Mouse (Mus musculus) embryonic facial prominence, embryonic 10.5 days (tissue): Measurements from ENCODE around the gene Akirin2. TPM values are rescaled to one million over a fixed set of nuclear protein-coding genes. Genes with fewer than 3 reads are reported as not detected.
A peak's percentile ranks its signal among the peaks of the same experiment; 100 is the strongest.

Experiments used
- DNase-seq: peaks from one replicate; pipeline ENCODE4 v3.0.0-alpha.2; 2017; ENCODE audit warnings: low spot score
- H3K27ac ChIP-seq: fragments of 300-500 bp; sonication (generic); replicated peaks from 2 replicates; pipeline ENCODE4 v1.5.1; 2016; ENCODE audit warnings: mild to moderate bottlenecking
- H3K27me3 ChIP-seq: fragments of 300-500 bp; sonication (generic); replicated peaks from 2 replicates; pipeline ENCODE4 v1.6.1; 2016; ENCODE audit warnings: low read depth, mild to moderate bottlenecking; ENCODE audit not compliant: poor library complexity, severe bottlenecking
- H3K36me3 ChIP-seq: fragments of 300-500 bp; sonication (generic); replicated peaks from 2 replicates; pipeline ENCODE4 v1.6.1; 2016; ENCODE audit warnings: mild to moderate bottlenecking, moderate library complexity
- H3K4me1 ChIP-seq: fragments of 300-500 bp; sonication (generic); 2 replicates; pipeline ENCODE4 v1.6.1; 2016
- H3K4me3 ChIP-seq: fragments of 300-500 bp; sonication (generic); 2 replicates; pipeline ENCODE4 v1.5.1; 2016; ENCODE audit warnings: mild to moderate bottlenecking, moderate library complexity
- H3K9me3 ChIP-seq: fragments of 300-500 bp; sonication (generic); 2 replicates; pipeline ENCODE4 v1.6.1; 2016; ENCODE audit warnings: mild to moderate bottlenecking
- WGBS: fragments of 180-500 bp; shearing (Covaris S2); methylation state at CpG from one replicate; pipeline ENCODE4 v1.1.7; 2016; 5-methylcytosine and 5-hydroxymethylcytosine counted together
- polyA plus RNA-seq: library from polyadenylated mRNA; unstranded; fragments of >200 nt; fragmentation: Nextera tagmentation; extraction: Ambion mirVana; gene quantifications from 2 replicates; pipeline ENCODE4 v1.2.1, GENCODE M21; 2016

The Akirin2 gene
- 64.8 and 66.8 TPM in 2 replicates for polyA plus RNA-seq

GRCm38 (mm10) chr4:34550748-34551097 lies at the start of gene Akirin2:
Gene Akirin2 (plus strand): TSS chr4:34550937.
- peaks cover 28% of the 10 kb centered on the region for H3K4me1 ChIP-seq
- H3K27ac ChIP-seq: peak within 1 kb of the TSS; percentile 98
- H3K27me3 ChIP-seq: no peaks in the 10 kb centered on the region
- WGBS: under 1% methylated on average over 53 of the region's 53 CpGs
- peak within 1 kb of the TSS; percentile 83 for H3K4me3 ChIP-seq
- H3K36me3 ChIP-seq: peaks cover 9% of the 10 kb centered on the region
- DNase-seq: no peak
- no peaks in the 10 kb centered on the region for H3K9me3 ChIP-seq

GRCm38 (mm10) chr4:34510305-34510704 lies 40.4 kb upstream of the Akirin2 start:
- no peaks in the 10 kb centered on the region for H3K36me3 ChIP-seq
- no peak overlapping the region for H3K4me3 ChIP-seq
- WGBS: 88% methylated on average over 3 of the region's 3 CpGs
- no peaks in the 10 kb centered on the region for H3K27me3 ChIP-seq
- DNase-seq: no peak
- H3K4me1 ChIP-seq: no peaks in the 10 kb centered on the region
- H3K9me3 ChIP-seq: peaks cover 4% of the 10 kb centered on the region; the same call in 1 of the 2 replicates
- H3K27ac ChIP-seq: no peak overlapping the region

- Histone ChIP-seq H3K4me3 (no peak overlapping the region), H3K27ac (no peak overlapping the region), H3K4me1 (no peaks in the 10 kb centered on the region), H3K27me3 (no peaks in the 10 kb centered on the region), H3K36me3 (no peaks in the 10 kb centered on the region), H3K9me3 (no peaks in the 10 kb centered on the region)
- 86% methylated on average over 3 of the region's 3 CpGs for WGBS
- DNase-seq: no peak
Measured at GRCm38 (mm10) chr4:34522846-34523245, 27.9 kb upstream of the Akirin2 start.

- DNase-seq: no peak
- 90% methylated on average over 4 of the region's 4 CpGs for WGBS
- Histone ChIP-seq H3K4me3 (no peak overlapping the region), H3K27me3 (no peaks in the 10 kb centered on the region), H3K4me1 (no peaks in the 10 kb centered on the region), H3K27ac (no peak overlapping the region), H3K36me3 (no peaks in the 10 kb centered on the region), H3K9me3 (no peaks in the 10 kb centered on the region)
Measured at GRCm38 (mm10) chr4:34523586-34523985, 27.2 kb upstream of the Akirin2 start.

GRCm38 (mm10) chr4:34526771-34527170 lies 24.0 kb upstream of the Akirin2 start:
- Histone ChIP-seq H3K27me3 (no peaks in the 10 kb centered on the region), H3K36me3 (no peaks in the 10 kb centered on the region), H3K4me3 (no peak overlapping the region), H3K9me3 (no peaks in the 10 kb centered on the region), H3K27ac (no peak overlapping the region), H3K4me1 (no peaks in the 10 kb centered on the region)
- 86% methylated on average over 3 of the region's 3 CpGs for WGBS
- no peak for DNase-seq

- no peaks in the 10 kb centered on the region for H3K9me3 ChIP-seq
- DNase-seq: no peak
- H3K4me3 ChIP-seq: no peak overlapping the region
- H3K27ac ChIP-seq: no peak overlapping the region
- no peaks in the 10 kb centered on the region for H3K4me1 ChIP-seq
- no peaks in the 10 kb centered on the region for H3K27me3 ChIP-seq
- no peaks in the 10 kb centered on the region for H3K36me3 ChIP-seq
- WGBS: 92% methylated on average over 1 of the region's 1 CpGs
Measured at GRCm38 (mm10) chr4:34528430-34529100, 22.2 kb upstream of the Akirin2 start.

GRCm38 (mm10) chr4:34529379-34529778 lies 21.4 kb upstream of the Akirin2 start:
- 72% methylated on average over 4 of the region's 4 CpGs for WGBS
- Histone ChIP-seq H3K36me3 (no peaks in the 10 kb centered on the region), H3K4me1 (no peaks in the 10 kb centered on the region)

GRCm38 (mm10) chr4:34529941-34530340 lies 20.8 kb upstream of the Akirin2 start:
- H3K36me3 ChIP-seq: no peaks in the 10 kb centered on the region
- no peak for DNase-seq
- WGBS: 86% methylated on average over 6 of the region's 6 CpGs
- no peaks in the 10 kb centered on the region for H3K4me1 ChIP-seq
- H3K4me3 ChIP-seq: no peak overlapping the region
- no peak overlapping the region for H3K27ac ChIP-seq
- H3K27me3 ChIP-seq: no peaks in the 10 kb centered on the region
- no peaks in the 10 kb centered on the region for H3K9me3 ChIP-seq

More at GRCm38 (mm10) chr4:34529379-34529778, 21.4 kb upstream of the Akirin2 start:
- Histone ChIP-seq H3K27me3 (no peaks in the 10 kb centered on the region), H3K27ac (no peak overlapping the region), H3K9me3 (no peaks in the 10 kb centered on the region), H3K4me3 (no peak overlapping the region)
- no peak for DNase-seq

- Histone ChIP-seq H3K27me3 (no peaks in the 10 kb centered on the region), H3K4me1 (peaks cover 24% of the 10 kb centered on the region), H3K9me3 (no peaks in the 10 kb centered on the region), H3K36me3 (peaks cover 4% of the 10 kb centered on the region), H3K27ac (peak overlapping the region; percentile 98), H3K4me3 (peak overlapping the region; percentile 83)
- peak; percentile 97 for DNase-seq
- WGBS: 3% methylated on average over 38 of the region's 38 CpGs
Measured at GRCm38 (mm10) chr4:34549981-34550747, 573 bp upstream of the Akirin2 start.

- WGBS: under 1% methylated on average over 50 of the region's 50 CpGs
- H3K36me3 ChIP-seq: peaks cover 12% of the 10 kb centered on the region
- no peaks in the 10 kb centered on the region for H3K27me3 ChIP-seq
- peak overlapping the region; percentile 98 for H3K27ac ChIP-seq
- no peaks in the 10 kb centered on the region for H3K9me3 ChIP-seq
- H3K4me3 ChIP-seq: peak overlapping the region; percentile 83
- peak; percentile 79 for DNase-seq
- peaks cover 31% of the 10 kb centered on the region for H3K4me1 ChIP-seq
Measured at GRCm38 (mm10) chr4:34551098-34551809, 517 bp downstream of the Akirin2 start.

GRCm38 (mm10) chr4:34551966-34552365 lies 1.2 kb downstream of the Akirin2 start:
- WGBS: 31% methylated on average over 3 of the region's 3 CpGs
- DNase-seq: no peak
- peaks cover 33% of the 10 kb centered on the region for H3K4me1 ChIP-seq
- peak overlapping the region; percentile 83 for H3K4me3 ChIP-seq
- H3K9me3 ChIP-seq: no peaks in the 10 kb centered on the region
- peaks cover 12% of the 10 kb centered on the region for H3K36me3 ChIP-seq
- no peaks in the 10 kb centered on the region for H3K27me3 ChIP-seq
- H3K27ac ChIP-seq: 0 out of 2 replicates have a peak overlapping the region, but pooled peaks have one; percentile 98

- 56% methylated on average over 1 of the region's 1 CpGs for WGBS
- peaks cover 32% of the 10 kb centered on the region for H3K4me1 ChIP-seq
- DNase-seq: no peak
- H3K9me3 ChIP-seq: no peaks in the 10 kb centered on the region
- H3K4me3 ChIP-seq: no peak overlapping the region
- no peak overlapping the region for H3K27ac ChIP-seq
- H3K27me3 ChIP-seq: no peaks in the 10 kb centered on the region
- H3K36me3 ChIP-seq: peaks cover 12% of the 10 kb centered on the region
Measured at GRCm38 (mm10) chr4:34554596-34554995, 3.9 kb downstream of the Akirin2 start.
